Mouse (Mus musculus) kidney, postnatal 14 days (tissue): ENCODE measurements around the gene Zfp691.

ENCODE experiments used
- DNase-seq: peaks from one replicate; pipeline ENCODE4 v3.0.0; 2022; ENCODE audit warnings: mixed read lengths

Gene Zfp691

DNA sequence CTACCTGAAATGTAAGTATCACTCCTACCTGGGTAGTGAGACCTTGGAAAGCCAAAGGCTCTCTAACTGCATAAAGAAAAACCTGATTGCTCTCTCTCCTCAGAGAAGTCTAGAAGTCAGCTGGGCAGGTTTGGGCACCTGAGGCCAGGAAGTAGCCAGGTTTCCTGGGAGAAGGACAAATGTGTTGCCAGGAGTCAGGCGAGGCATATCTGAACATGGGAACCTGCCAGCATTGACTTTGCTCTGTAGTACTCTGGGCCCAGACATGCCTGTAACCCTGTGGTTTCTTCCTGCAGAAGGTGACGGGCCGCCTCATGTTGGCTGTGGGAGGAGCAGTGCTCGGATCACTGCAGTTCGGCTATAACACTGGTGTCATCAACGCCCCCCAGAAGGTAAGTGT, 53.9 kb downstream of the Zfp691 start:
- no peak for DNase-seq
